Mouse (Mus musculus): ENCODE data around the gene Lrp10. TPM values are rescaled to one million over a fixed set of nuclear protein-coding genes. Genes with fewer than 3 reads are reported as not detected.

The Lrp10 gene
- polyA plus RNA-seq, 1 experiment from 2014 or later = 30.8 TPM

GRCm38 (mm10) chr14:54464293-54465005 is 512 bp downstream of the Lrp10 start:
- peaks cover 13% of the 10 kb centered on the region for H3K4me1 ChIP-seq (replicated peaks; ENCODE audit: control insufficient read depth, insufficient read depth, low read length)
- peaks cover 10% of the 10 kb centered on the region for H3K36me3 ChIP-seq (ENCODE audit: control insufficient read depth, insufficient read depth)
- peak; percentile 72 for ATAC-seq
- H3K4me2 ChIP-seq (ENCODE audit: low read length) = peak overlapping the region; percentile 70
- peak overlapping the region; percentile 84 for H3K9ac ChIP-seq (replicated peaks; ENCODE audit: low read depth, low read length)
- WGBS = 1% methylated on average over 56 of the region's 57 CpGs
- H3K4me3 ChIP-seq (replicated peaks; ENCODE audit: low read length) = peak overlapping the region; percentile 87
- no peaks in the 10 kb centered on the region for H3K27me3 ChIP-seq (replicated peaks; ENCODE audit: control insufficient read depth, insufficient read depth, low read length)
- no peaks in the 10 kb centered on the region for H3K9me3 ChIP-seq (ENCODE audit: control insufficient read depth, low read length)
- peak overlapping the region; percentile 41 for H3K27ac ChIP-seq (ENCODE audit: low read length)

- no peak for ATAC-seq
- H3K27me3 ChIP-seq (replicated peaks; ENCODE audit: control insufficient read depth, insufficient read depth, low read length) = no peaks in the 10 kb centered on the region
- no peak overlapping the region for H3K4me3 ChIP-seq (replicated peaks; ENCODE audit: low read length)
- peaks cover 16% of the 10 kb centered on the region for H3K4me1 ChIP-seq (replicated peaks; ENCODE audit: control insufficient read depth, insufficient read depth, low read length)
- no peak overlapping the region for H3K4me2 ChIP-seq (ENCODE audit: low read length)
- H3K27ac ChIP-seq (ENCODE audit: low read length) = no peak overlapping the region
- no peaks in the 10 kb centered on the region for H3K9me3 ChIP-seq (ENCODE audit: control insufficient read depth, low read length)
- WGBS = 87% methylated on average over 2 of the region's 2 CpGs
- H3K9ac ChIP-seq (replicated peaks; ENCODE audit: low read depth, low read length) = no peak overlapping the region
- H3K36me3 ChIP-seq (ENCODE audit: control insufficient read depth, insufficient read depth) = peaks cover 14% of the 10 kb centered on the region
These were observed 7.5 kb downstream of the Lrp10 start for GRCm38 (mm10) chr14:54471467-54471866.

- H3K4me1 ChIP-seq (replicated peaks; ENCODE audit: control insufficient read depth, insufficient read depth, low read length) = peaks cover 20% of the 10 kb centered on the region
- H3K27ac ChIP-seq (ENCODE audit: low read length) = no peak overlapping the region
- H3K9me3 ChIP-seq (ENCODE audit: control insufficient read depth, low read length) = no peaks in the 10 kb centered on the region
- peaks cover 14% of the 10 kb centered on the region for H3K36me3 ChIP-seq (ENCODE audit: control insufficient read depth, insufficient read depth)
- WGBS = 37% methylated on average over 5 of the region's 5 CpGs
- H3K4me3 ChIP-seq (replicated peaks; ENCODE audit: low read length) = no peak overlapping the region
- H3K27me3 ChIP-seq (replicated peaks; ENCODE audit: control insufficient read depth, insufficient read depth, low read length) = no peaks in the 10 kb centered on the region
- H3K9ac ChIP-seq (replicated peaks; ENCODE audit: low read depth, low read length) = no peak overlapping the region
- ATAC-seq = no peak
- H3K4me2 ChIP-seq (ENCODE audit: low read length) = no peak overlapping the region
These were observed 8.7 kb downstream of the Lrp10 start for GRCm38 (mm10) chr14:54472671-54473070.

GRCm38 (mm10) chr14:54474744-54475143 is 10.8 kb downstream of the Lrp10 start:
- ATAC-seq = no peak
- Histone ChIP-seq H3K27ac (ENCODE audit: low read length) (no peak overlapping the region), H3K4me2 (ENCODE audit: low read length) (no peak overlapping the region), H3K9me3 (ENCODE audit: control insufficient read depth, low read length) (no peaks in the 10 kb centered on the region), H3K4me1 (replicated peaks; ENCODE audit: control insufficient read depth, insufficient read depth, low read length) (peaks cover 26% of the 10 kb centered on the region), H3K36me3 (ENCODE audit: control insufficient read depth, insufficient read depth) (0 out of 2 replicates have a peak, but pooled peaks cover 1% of the 10 kb centered on the region), H3K4me3 (replicated peaks; ENCODE audit: low read length) (no peak overlapping the region), H3K9ac (replicated peaks; ENCODE audit: low read depth, low read length) (no peak overlapping the region), H3K27me3 (replicated peaks; ENCODE audit: control insufficient read depth, insufficient read depth, low read length) (0 out of 2 replicates have a peak, but pooled peaks cover 4% of the 10 kb centered on the region)
- WGBS = 62% methylated on average over 5 of the region's 5 CpGs

GRCm38 (mm10) chr14:54475941-54476844 is 12.3 kb downstream of the Lrp10 start, which contains the start of gene Rem2:
Gene Rem2, plus strand, starts transcription at chr14:54476100.
- no peaks in the 10 kb centered on the region for H3K9me3 ChIP-seq (ENCODE audit: control insufficient read depth, low read length)
- H3K4me3 ChIP-seq (replicated peaks; ENCODE audit: low read length) = peak within 1 kb of the TSS; percentile 65
- H3K4me1 ChIP-seq (replicated peaks; ENCODE audit: control insufficient read depth, insufficient read depth, low read length) = peaks cover 26% of the 10 kb centered on the region
- 0% methylated on average over 23 of the region's 23 CpGs for WGBS
- H3K27me3 ChIP-seq (replicated peaks; ENCODE audit: control insufficient read depth, insufficient read depth, low read length) = 0 out of 2 replicates have a peak, but pooled peaks cover 8% of the 10 kb centered on the region
- H3K27ac ChIP-seq (ENCODE audit: low read length) = peak within 1 kb of the TSS; percentile 78
- H3K36me3 ChIP-seq (ENCODE audit: control insufficient read depth, insufficient read depth) = no peaks in the 10 kb centered on the region
- peak within 1 kb of the TSS; percentile 97 for H3K4me2 ChIP-seq (ENCODE audit: low read length)
- ATAC-seq = peak; percentile 90
- peak within 1 kb of the TSS; percentile 75 for H3K9ac ChIP-seq (replicated peaks; ENCODE audit: low read depth, low read length)

GRCm38 (mm10) chr14:54477172-54477909 is 13.4 kb downstream of the Lrp10 start:
- no peak for ATAC-seq
- H3K4me3 ChIP-seq (replicated peaks; ENCODE audit: low read length) = peak overlapping the region; percentile 65
- peak overlapping the region; percentile 97 for H3K4me2 ChIP-seq (ENCODE audit: low read length)
- 0 out of 2 replicates have a peak, but pooled peaks cover 8% of the 10 kb centered on the region for H3K27me3 ChIP-seq (replicated peaks; ENCODE audit: control insufficient read depth, insufficient read depth, low read length)
- WGBS = 73% methylated on average over 15 of the region's 15 CpGs
- H3K9me3 ChIP-seq (ENCODE audit: control insufficient read depth, low read length) = no peaks in the 10 kb centered on the region
- no peak overlapping the region for H3K27ac ChIP-seq (ENCODE audit: low read length)
- H3K9ac ChIP-seq (replicated peaks; ENCODE audit: low read depth, low read length) = peak overlapping the region; percentile 75
- peaks cover 25% of the 10 kb centered on the region for H3K4me1 ChIP-seq (replicated peaks; ENCODE audit: control insufficient read depth, insufficient read depth, low read length)
- no peaks in the 10 kb centered on the region for H3K36me3 ChIP-seq (ENCODE audit: control insufficient read depth, insufficient read depth)

GRCm38 (mm10) chr14:54479451-54479920 is 15.5 kb downstream of the Lrp10 start:
- H3K9me3 ChIP-seq (ENCODE audit: control insufficient read depth, low read length) = no peaks in the 10 kb centered on the region
- H3K4me1 ChIP-seq (replicated peaks; ENCODE audit: control insufficient read depth, insufficient read depth, low read length) = peaks cover 20% of the 10 kb centered on the region
- no peak for ATAC-seq
- no peak overlapping the region for H3K27ac ChIP-seq (ENCODE audit: low read length)
- H3K36me3 ChIP-seq (ENCODE audit: control insufficient read depth, insufficient read depth) = no peaks in the 10 kb centered on the region
- peak overlapping the region; percentile 30 for H3K4me3 ChIP-seq (replicated peaks; ENCODE audit: low read length)
- H3K4me2 ChIP-seq (ENCODE audit: low read length) = peak overlapping the region; percentile 45
- 0 out of 2 replicates have a peak, but pooled peaks cover 8% of the 10 kb centered on the region for H3K27me3 ChIP-seq (replicated peaks; ENCODE audit: control insufficient read depth, insufficient read depth, low read length)
- WGBS = 3% methylated on average over 40 of the region's 40 CpGs
- H3K9ac ChIP-seq (replicated peaks; ENCODE audit: low read depth, low read length) = peak overlapping the region; percentile 47

GRCm38 (mm10) chr14:54480673-54481072 is 16.7 kb downstream of the Lrp10 start:
- WGBS = 64% methylated on average over 6 of the region's 6 CpGs
- no peak overlapping the region for H3K9ac ChIP-seq (replicated peaks; ENCODE audit: low read depth, low read length)
- no peak for ATAC-seq

More at GRCm38 (mm10) chr14:54480673-54481072, 16.7 kb downstream of the Lrp10 start:
- Histone ChIP-seq H3K36me3 (ENCODE audit: control insufficient read depth, insufficient read depth) (no peaks in the 10 kb centered on the region), H3K9me3 (ENCODE audit: control insufficient read depth, low read length) (no peaks in the 10 kb centered on the region), H3K4me2 (ENCODE audit: low read length) (no peak overlapping the region), H3K27me3 (replicated peaks; ENCODE audit: control insufficient read depth, insufficient read depth, low read length) (0 out of 2 replicates have a peak, but pooled peaks cover 8% of the 10 kb centered on the region), H3K4me1 (replicated peaks; ENCODE audit: control insufficient read depth, insufficient read depth, low read length) (peaks cover 16% of the 10 kb centered on the region), H3K27ac (ENCODE audit: low read length) (no peak overlapping the region), H3K4me3 (replicated peaks; ENCODE audit: low read length) (no peak overlapping the region)

Measured in forebrain, embryonic 16.5 days (tissue).